Comparison of ENCODE assay signal across 30 mouse cellular contexts in genomic region chr2:173155907-173156306, GRCm38 (mm10). TPM values are rescaled to one million over a fixed set of nuclear protein-coding genes. Genes with fewer than 3 reads are reported as not detected.
DNase-seq lines count a peak whose midpoint lies in the region; ATAC-seq and TF ChIP-seq lines count a peak whose summit lies in the region.
"Had no signal": no experiment of that assay in that cellular context is flagged by ENCODE, and none has a peak within 500 bp of the region (broad histone marks: within the 10 kb centered on the region; RNA-seq: fewer than 3 reads in every experiment).

No protein-coding gene starts in this region.

- ATAC-seq in intestine, postnatal 0 days, result no peak
- ATAC-seq in intestine, embryonic 16.5 days, result no peak
- no peak for ATAC-seq in liver, postnatal 0 days
- ATAC-seq in liver, embryonic 12.5 days, result no peak
- ATAC-seq: forebrain, embryonic 14.5 days; forebrain, postnatal 0 days; Patski had no signal

- peak overlapping the region; percentile 32; the same call in 1 of the 2 replicates for H3K4me3 ChIP-seq in intestine, postnatal 0 days (ENCODE audit: low read depth, low read length)
- no peak overlapping the region for H3K4me3 ChIP-seq in intestine, embryonic 16.5 days (ENCODE audit: low read length)
- H3K4me3 ChIP-seq in liver, postnatal 0 days (ENCODE audit: low read depth, low read length), result no peak overlapping the region
- no peak overlapping the region for H3K4me3 ChIP-seq in liver, embryonic 12.5 days
- H3K4me3 ChIP-seq in small intestine, adult 2 months (ENCODE audit: low read depth, low read length), result peak overlapping the region; percentile 27
- H3K4me3 ChIP-seq: embryonic facial prominence, embryonic 12.5 days; embryonic facial prominence, embryonic 15.5 days; heart, adult 2 months; heart, embryonic 10.5 days; heart, embryonic 13.5 days; hindbrain, embryonic 12.5 days; hindbrain, embryonic 15.5 days had no signal

- H3K36me3 ChIP-seq in intestine, postnatal 0 days (ENCODE audit: control insufficient read depth, insufficient read depth), result peaks cover 26% of the 10 kb centered on the region; the same call in 1 of the 2 replicates
- no peaks in the 10 kb centered on the region for H3K36me3 ChIP-seq in intestine, embryonic 16.5 days (ENCODE audit: control insufficient read depth, insufficient read depth, low read length)
- H3K36me3 ChIP-seq in liver, postnatal 0 days (replicated peaks; ENCODE audit: insufficient read depth, low read length), result no peaks in the 10 kb centered on the region
- H3K36me3 ChIP-seq in liver, embryonic 12.5 days, result no peaks in the 10 kb centered on the region
- H3K36me3 ChIP-seq in small intestine, adult 2 months (ENCODE audit: control insufficient read depth, insufficient read depth, low read length), result peaks cover 30% of the 10 kb centered on the region
- H3K36me3 ChIP-seq: embryonic facial prominence, embryonic 12.5 days; embryonic facial prominence, embryonic 15.5 days; G1E; heart, embryonic 10.5 days; heart, embryonic 13.5 days; hindbrain, embryonic 12.5 days; hindbrain, embryonic 15.5 days had no signal

- no peaks in the 10 kb centered on the region for H3K9me3 ChIP-seq in intestine, postnatal 0 days (ENCODE audit: control insufficient read depth)
- no peaks in the 10 kb centered on the region for H3K9me3 ChIP-seq in intestine, embryonic 16.5 days (ENCODE audit: control insufficient read depth, low read length)
- no peaks in the 10 kb centered on the region for H3K9me3 ChIP-seq in liver, postnatal 0 days (ENCODE audit: low read length)
- H3K9me3 ChIP-seq in liver, embryonic 12.5 days (replicated peaks), result no peaks in the 10 kb centered on the region
- H3K9me3 ChIP-seq: embryonic facial prominence, embryonic 12.5 days; embryonic facial prominence, embryonic 15.5 days; heart, embryonic 10.5 days; heart, embryonic 13.5 days; hindbrain, embryonic 12.5 days; hindbrain, embryonic 15.5 days had no signal

- no peak for TF ChIP-seq CTCF in intestine, postnatal 0 days (IDR thresholded peaks at IDR 0.05; ENCODE audit: low read depth)
- no peak for TF ChIP-seq CTCF in liver, postnatal 0 days (IDR thresholded peaks at IDR 0.05; ENCODE audit: low read depth)
- TF ChIP-seq CTCF in small intestine, adult 2 months (IDR thresholded peaks at IDR 0.05; ENCODE audit: extremely low read depth, insufficient read length, insufficient replicate concordance, low read depth, low read length), result no peak

- 91% methylated on average over 10 of the region's 10 CpGs for WGBS in intestine, postnatal 0 days
- 93% methylated on average over 10 of the region's 10 CpGs for WGBS in intestine, embryonic 16.5 days
- 89% methylated on average over 10 of the region's 10 CpGs for WGBS in liver, postnatal 0 days (ENCODE audit: insufficient replicate concordance)
- WGBS in liver, embryonic 12.5 days (ENCODE audit: insufficient replicate concordance), result 75% methylated on average over 10 of the region's 10 CpGs
- WGBS in small intestine, adult 2 months, result 91% methylated on average over 10 of the region's 10 CpGs

- peak overlapping the region; percentile 57 for H3K4me2 ChIP-seq in intestine, postnatal 0 days (replicated peaks; ENCODE audit: low read depth)
- no peak overlapping the region for H3K4me2 ChIP-seq in intestine, embryonic 16.5 days (ENCODE audit: low read depth, low read length)
- peak overlapping the region; percentile 35 for H3K4me2 ChIP-seq in liver, postnatal 0 days (ENCODE audit: low read depth, low read length)
- H3K4me2 ChIP-seq in liver, embryonic 12.5 days, result no peak overlapping the region
- H3K4me2 ChIP-seq: embryonic facial prominence, embryonic 12.5 days; embryonic facial prominence, embryonic 15.5 days; heart, embryonic 13.5 days; hindbrain, embryonic 12.5 days; hindbrain, embryonic 15.5 days had no signal

- TF ChIP-seq EP300 in liver, postnatal 0 days (IDR thresholded peaks at IDR 0.05; ENCODE audit: low read depth), result no peak

- no peak for TF ChIP-seq POLR2A in small intestine, adult 2 months (IDR thresholded peaks at IDR 0.05; ENCODE audit: low read depth, low read length)

- DNase-seq in kidney, adult 9 months, result peak; percentile 33
- DNase-seq in kidney, postnatal 4 days, result no peak
- peak; percentile 53 for DNase-seq in liver, postnatal 0 days
- DNase-seq: adrenal gland, postnatal 10 days; adrenal gland, postnatal 36 days; B cell, adult 2 months; cerebellum, adult 11 months; cerebellum, adult 2 months; cerebellum, adult 9-11 months; cerebellum, postnatal 25 days; forebrain, postnatal 0 days; gastrocnemius, postnatal 36 days; heart, adult 2 months; heart, postnatal 14 days; heart, postnatal 4 days had no signal

- peak overlapping the region; percentile 79 for H3K9ac ChIP-seq in intestine, postnatal 0 days (ENCODE audit: low read depth, low read length)
- H3K9ac ChIP-seq in intestine, embryonic 16.5 days (ENCODE audit: low read depth, low read length), result no peak overlapping the region
- peak overlapping the region; percentile 58; the same call in 1 of the 2 replicates for H3K9ac ChIP-seq in liver, postnatal 0 days (replicated peaks)
- no peak overlapping the region for H3K9ac ChIP-seq in liver, embryonic 12.5 days
- H3K9ac ChIP-seq: embryonic facial prominence, embryonic 12.5 days; embryonic facial prominence, embryonic 15.5 days; forebrain, postnatal 0 days; heart, embryonic 13.5 days; hindbrain, embryonic 12.5 days; hindbrain, embryonic 15.5 days had no signal

- peaks cover 7% of the 10 kb centered on the region; the same call in 1 of the 2 replicates for H3K4me1 ChIP-seq in intestine, postnatal 0 days (replicated peaks; ENCODE audit: control insufficient read depth, insufficient read depth, low read length)
- H3K4me1 ChIP-seq in intestine, embryonic 16.5 days (ENCODE audit: control insufficient read depth, insufficient read depth, low read length), result peaks cover 41% of the 10 kb centered on the region
- peaks cover 8% of the 10 kb centered on the region for H3K4me1 ChIP-seq in liver, postnatal 0 days (ENCODE audit: insufficient read depth)
- H3K4me1 ChIP-seq in liver, embryonic 12.5 days, result no peaks in the 10 kb centered on the region
- peaks cover 25% of the 10 kb centered on the region for H3K4me1 ChIP-seq in small intestine, adult 2 months (ENCODE audit: control insufficient read depth, insufficient read depth, insufficient read length, low read length)
- H3K4me1 ChIP-seq: embryonic facial prominence, embryonic 12.5 days; hindbrain, embryonic 12.5 days had no signal

- peak overlapping the region; percentile 88 for H3K27ac ChIP-seq in intestine, postnatal 0 days (ENCODE audit: low read depth, low read length)
- no peak overlapping the region for H3K27ac ChIP-seq in intestine, embryonic 16.5 days (ENCODE audit: low read length)
- H3K27ac ChIP-seq in liver, postnatal 0 days (ENCODE audit: low read depth), result 0 out of 2 replicates have a peak overlapping the region, but pooled peaks have one; percentile 18
- no peak overlapping the region for H3K27ac ChIP-seq in liver, embryonic 12.5 days
- H3K27ac ChIP-seq in small intestine, adult 2 months (ENCODE audit: insufficient read depth, low read depth, low read length), result no peak overlapping the region
- H3K27ac ChIP-seq: embryonic facial prominence, embryonic 12.5 days; embryonic facial prominence, embryonic 15.5 days; heart, adult 2 months; heart, embryonic 10.5 days; heart, embryonic 13.5 days; hindbrain, embryonic 12.5 days; hindbrain, embryonic 15.5 days had no signal

- no peaks in the 10 kb centered on the region for H3K27me3 ChIP-seq in intestine, postnatal 0 days (replicated peaks; ENCODE audit: control insufficient read depth, insufficient read depth, low read length)
- H3K27me3 ChIP-seq in intestine, embryonic 16.5 days (replicated peaks; ENCODE audit: control insufficient read depth, insufficient read depth, low read length), result no peaks in the 10 kb centered on the region
- H3K27me3 ChIP-seq in liver, postnatal 0 days (ENCODE audit: insufficient read depth, low read length), result no peaks in the 10 kb centered on the region
- H3K27me3 ChIP-seq in liver, embryonic 12.5 days (replicated peaks), result peaks cover 4% of the 10 kb centered on the region; the same call in 1 of the 2 replicates
- no peaks in the 10 kb centered on the region for H3K27me3 ChIP-seq in small intestine, adult 2 months (ENCODE audit: control insufficient read depth, insufficient read depth, low read length)
- H3K27me3 ChIP-seq: embryonic facial prominence, embryonic 12.5 days; embryonic facial prominence, embryonic 15.5 days; heart, embryonic 13.5 days; hindbrain, embryonic 12.5 days; hindbrain, embryonic 15.5 days had no signal

RNA-seq across cellular contexts. Expression of gene Pck1, which starts 3.1 kb away (rescaled TPM):
- 249 and 336 TPM in 2 replicates for polyA plus RNA-seq in intestine, postnatal 0 days (2015; fragmentation: Nextera tagmentation; extraction: Ambion mirVana)
- polyA plus RNA-seq in intestine, embryonic 16.5 days (2015; fragmentation: Nextera tagmentation; extraction: Ambion mirVana), result 14.0 and 19.7 TPM in 2 replicates
- polyA plus RNA-seq in liver, postnatal 0 days (2015; fragmentation: Nextera tagmentation; extraction: Ambion mirVana), result 414 and 703 TPM in 2 replicates
- 0.07 and 0.20 TPM in 2 replicates for polyA plus RNA-seq in liver, embryonic 12.5 days (2016; fragmentation: Nextera tagmentation; extraction: Ambion mirVana)
- polyA plus RNA-seq in small intestine, adult 2 months (2012; rRNA removed), result 5.2 and 46.3 TPM in 2 replicates
- polyA plus RNA-seq: cerebellum, adult 2 months; embryonic facial prominence, embryonic 12.5 days; embryonic facial prominence, embryonic 15.5 days; forebrain, embryonic 11.5 days; forebrain, embryonic 14.5 days; forebrain, postnatal 0 days; G1E; heart, embryonic 10.5 days; hindbrain, embryonic 12.5 days; hindbrain, embryonic 15.5 days; Patski had no signal

RNA-seq across cellular contexts. Expression of gene Ctcfl, which starts 36.6 kb away (rescaled TPM):
- 0.82 and 1.0 TPM in 2 replicates for polyA plus RNA-seq in intestine, postnatal 0 days (2015; fragmentation: Nextera tagmentation; extraction: Ambion mirVana)
- polyA plus RNA-seq in intestine, embryonic 16.5 days (2015; fragmentation: Nextera tagmentation; extraction: Ambion mirVana), result 0.22 and 0.23 TPM in 2 replicates
- polyA plus RNA-seq in liver, postnatal 0 days (2015; fragmentation: Nextera tagmentation; extraction: Ambion mirVana), result 0.21 and 0.25 TPM in 2 replicates
- 0.04 and 0.06 TPM in 2 replicates for polyA plus RNA-seq in liver, embryonic 12.5 days (2016; fragmentation: Nextera tagmentation; extraction: Ambion mirVana)
- polyA plus RNA-seq in small intestine, adult 2 months (2012; rRNA removed), result 0.05 TPM in 1 of 2 replicates, not detected in the other
- polyA plus RNA-seq: cerebellum, adult 2 months; forebrain, embryonic 11.5 days; forebrain, embryonic 14.5 days; frontal cortex, adult 2 months; G1E; heart, adult 2 months; Patski had no signal

Comparison
In these comparisons a context has a peak if more than half of its experiments do, and no peak if none do; other contexts are left out.
1. H3K27ac ChIP-seq: peak in intestine, postnatal 0 days (single experiment) and liver, postnatal 0 days (single experiment); none in intestine, embryonic 16.5 days (single experiment), liver, embryonic 12.5 days (single experiment) and small intestine, adult 2 months (single experiment).
2. H3K4me2 ChIP-seq: peak in intestine, postnatal 0 days (single experiment) and liver, postnatal 0 days (single experiment); none in intestine, embryonic 16.5 days (single experiment) and liver, embryonic 12.5 days (single experiment).
3. H3K4me3 ChIP-seq: peak in intestine, postnatal 0 days (single experiment) and small intestine, adult 2 months (single experiment); none in intestine, embryonic 16.5 days (single experiment), liver, postnatal 0 days (single experiment) and liver, embryonic 12.5 days (single experiment).
4. H3K9ac ChIP-seq: peak in intestine, postnatal 0 days (single experiment) and liver, postnatal 0 days (single experiment); none in intestine, embryonic 16.5 days (single experiment) and liver, embryonic 12.5 days (single experiment).
5. DNase-seq: peak in kidney, adult 9 months (single experiment) and liver, postnatal 0 days (single experiment); none in kidney, postnatal 4 days (0 of 2).